Mouse (Mus musculus) intestine, embryonic 14.5 days (tissue): ENCODE measurements around the gene Gfy. TPM values are rescaled to one million over a fixed set of nuclear protein-coding genes. Genes with fewer than 3 reads are reported as not detected.
A peak's percentile ranks its signal among the peaks of the same experiment; 100 is the strongest.

Experiments used
- ATAC-seq: fragments of 200-750 bp; cut with Nextera tagmentation; replicated peaks from 2 replicates; pipeline ENCODE4 v1.8.0; 2017; ENCODE audit warnings: low read depth, moderate number of reproducible peaks, moderate TSS enrichment, moderate library complexity; ENCODE audit not compliant: low FRiP score, low TSS enrichment
- DNase-seq: peaks from one replicate; pipeline ENCODE4 v3.0.0-alpha.2; 2018; ENCODE audit warnings: low spot score
- H3K27ac ChIP-seq: fragments of 300-500 bp; sonication (generic); 2 replicates; pipeline ENCODE4 v1.5.1; 2014; ENCODE audit warnings: low read depth, mild to moderate bottlenecking, control low read depth
- H3K27me3 ChIP-seq: fragments of 300-500 bp; sonication (generic); replicated peaks from 2 replicates; pipeline ENCODE4 v1.6.1; 2014; ENCODE audit warnings: low read length, control low read depth; ENCODE audit not compliant: control insufficient read depth, insufficient read depth
- H3K36me3 ChIP-seq: fragments of 300-500 bp; sonication (generic); 2 replicates; pipeline ENCODE4 v1.6.1; 2014; ENCODE audit warnings: low read length, control low read depth; ENCODE audit not compliant: control insufficient read depth, insufficient read depth
- H3K4me1 ChIP-seq: fragments of 300-500 bp; sonication (generic); replicated peaks from 2 replicates; pipeline ENCODE4 v1.6.1; 2014; ENCODE audit warnings: low read length, control low read depth, mixed read lengths; ENCODE audit not compliant: control insufficient read depth, insufficient read depth
- H3K4me2 ChIP-seq: fragments of 300-500 bp; sonication (generic); 2 replicates; pipeline ENCODE4 v1.6.1; 2014; ENCODE audit warnings: low read length
- H3K4me3 ChIP-seq: fragments of 300-500 bp; sonication (generic); 2 replicates; pipeline ENCODE4 v1.5.1; 2014; ENCODE audit warnings: low read depth, low read length, control low read depth, mixed read lengths
- H3K9ac ChIP-seq: fragments of 300-500 bp; sonication (generic); 2 replicates; pipeline ENCODE4 v1.6.1; 2014; ENCODE audit warnings: mild to moderate bottlenecking, low read length
- H3K9me3 ChIP-seq: fragments of 300-500 bp; sonication (generic); 2 replicates; pipeline ENCODE4 v1.6.1; 2016; ENCODE audit warnings: low read length, control low read depth; ENCODE audit not compliant: control insufficient read depth
- WGBS: fragments of 180-500 bp; shearing (Covaris S2); extraction: QIAGEN DNeasy Blood & Tissue Kit; methylation state at CpG from one replicate; pipeline ENCODE4 v1.1.7; 2014; 5-methylcytosine and 5-hydroxymethylcytosine counted together
- polyA plus RNA-seq: library from polyadenylated mRNA; unstranded; fragments of >200 nt; fragmentation: Nextera tagmentation; extraction: Ambion mirVana; gene quantifications from 2 replicates; pipeline ENCODE4 v1.2.1, GENCODE M21; 2014

The Gfy gene
- polyA plus RNA-seq, 1 experiment from 2014 or later = not detected

- Histone ChIP-seq H3K9ac (no peak overlapping the region), H3K36me3 (peaks cover 13% of the 10 kb centered on the region), H3K27ac (no peak overlapping the region), H3K4me1 (peaks cover 16% of the 10 kb centered on the region), H3K9me3 (no peaks in the 10 kb centered on the region), H3K4me2 (no peak overlapping the region), H3K4me3 (no peak overlapping the region), H3K27me3 (peaks cover 28% of the 10 kb centered on the region)
- WGBS = 58% methylated on average over 5 of the region's 5 CpGs
- ATAC-seq (no peak), DNase-seq (no peak)
Measured at GRCm38 (mm10) chr7:45213708-45214107, 34.3 kb upstream of the Gfy start.

- H3K9me3 ChIP-seq = no peaks in the 10 kb centered on the region
- H3K9ac ChIP-seq = no peak overlapping the region
- no peak for ATAC-seq
- H3K36me3 ChIP-seq = 0 out of 2 replicates have a peak, but pooled peaks cover 2% of the 10 kb centered on the region
- H3K27me3 ChIP-seq = peaks cover 28% of the 10 kb centered on the region
- H3K4me2 ChIP-seq = no peak overlapping the region
- H3K4me1 ChIP-seq = peaks cover 8% of the 10 kb centered on the region
- no peak for DNase-seq
- H3K27ac ChIP-seq = no peak overlapping the region
- 67% methylated on average over 7 of the region's 7 CpGs for WGBS
- no peak overlapping the region for H3K4me3 ChIP-seq
Measured at GRCm38 (mm10) chr7:45212356-45212755, 33.0 kb upstream of the Gfy start.

GRCm38 (mm10) chr7:45211851-45212251 lies 32.5 kb upstream of the Gfy start, which contains the start of gene Dkkl1:
Gene Dkkl1 (minus strand): TSS chr7:45212147.
- H3K36me3 ChIP-seq = no peaks in the 10 kb centered on the region
- peak within 1 kb of the TSS; percentile 16; the same call in 1 of the 2 replicates for H3K4me3 ChIP-seq
- H3K4me1 ChIP-seq = peaks cover 3% of the 10 kb centered on the region
- no peak within 1 kb of the TSS for H3K9ac ChIP-seq
- no peak within 1 kb of the TSS for H3K27ac ChIP-seq
- peak within 1 kb of the TSS; percentile 34 for H3K4me2 ChIP-seq
- ATAC-seq = no peak; the same call in 1 of the 2 replicates
- WGBS = 5% methylated on average over 17 of the region's 17 CpGs
- H3K9me3 ChIP-seq = no peaks in the 10 kb centered on the region
- peaks cover 28% of the 10 kb centered on the region for H3K27me3 ChIP-seq
- peak; percentile 62 for DNase-seq

GRCm38 (mm10) chr7:45211070-45211469 lies 31.7 kb upstream of the Gfy start:
- Histone ChIP-seq H3K9ac (no peak overlapping the region), H3K4me3 (no peak overlapping the region), H3K9me3 (no peaks in the 10 kb centered on the region), H3K27me3 (peaks cover 28% of the 10 kb centered on the region), H3K4me2 (no peak overlapping the region), H3K27ac (no peak overlapping the region), H3K4me1 (peaks cover 3% of the 10 kb centered on the region; the same call in 1 of the 2 replicates), H3K36me3 (no peaks in the 10 kb centered on the region)
- ATAC-seq (no peak), DNase-seq (no peak)
- WGBS = 56% methylated on average over 10 of the region's 10 CpGs

GRCm38 (mm10) chr7:45208260-45208659 lies 28.9 kb upstream of the Gfy start:
- ATAC-seq = no peak
- no peak for DNase-seq
- WGBS = 72% methylated on average over 6 of the region's 6 CpGs
- no peaks in the 10 kb centered on the region for H3K9me3 ChIP-seq
- no peak overlapping the region for H3K4me3 ChIP-seq
- H3K36me3 ChIP-seq = no peaks in the 10 kb centered on the region
- 0 out of 2 replicates have a peak, but pooled peaks cover 3% of the 10 kb centered on the region for H3K4me1 ChIP-seq
- H3K27me3 ChIP-seq = peaks cover 28% of the 10 kb centered on the region
- H3K9ac ChIP-seq = no peak overlapping the region
- no peak overlapping the region for H3K4me2 ChIP-seq
- H3K27ac ChIP-seq = no peak overlapping the region

GRCm38 (mm10) chr7:45204380-45205143 lies 25.2 kb upstream of the Gfy start, which contains the start of gene Ccdc155:
Gene Ccdc155 (minus strand): TSS chr7:45204892.
- Histone ChIP-seq H3K4me3 (peak within 1 kb of the TSS; percentile 40), H3K36me3 (no peaks in the 10 kb centered on the region), H3K9ac (0 out of 2 replicates have a peak within 1 kb of the TSS, but pooled peaks have one; percentile 32), H3K9me3 (no peaks in the 10 kb centered on the region), H3K4me2 (peak within 1 kb of the TSS; percentile 52), H3K4me1 (no peaks in the 10 kb centered on the region), H3K27me3 (peaks cover 2% of the 10 kb centered on the region; the same call in 1 of the 2 replicates), H3K27ac (no peak within 1 kb of the TSS)
- DNase-seq (peak; percentile 88), ATAC-seq (peak; percentile 95)
- 9% methylated on average over 41 of the region's 44 CpGs for whole genome bisulfite sequencing

GRCm38 (mm10) chr7:45202654-45203053 lies 23.3 kb upstream of the Gfy start:
- DNase-seq (no peak), ATAC-seq (no peak)
- Histone ChIP-seq H3K4me2 (no peak overlapping the region), H3K27ac (peak overlapping the region; percentile 47; the same call in 1 of the 2 replicates), H3K9ac (no peak overlapping the region), H3K9me3 (no peaks in the 10 kb centered on the region), H3K4me1 (no peaks in the 10 kb centered on the region), H3K4me3 (no peak overlapping the region), H3K36me3 (no peaks in the 10 kb centered on the region), H3K27me3 (no peaks in the 10 kb centered on the region; the same call in 1 of the 2 replicates)
- 37% methylated on average over 10 of the region's 10 CpGs for WGBS

- no peak for ATAC-seq
- no peak overlapping the region for H3K4me3 ChIP-seq
- H3K9ac ChIP-seq = no peak overlapping the region
- no peak overlapping the region for H3K27ac ChIP-seq
- no peaks in the 10 kb centered on the region for H3K36me3 ChIP-seq
- H3K4me1 ChIP-seq = no peaks in the 10 kb centered on the region
- WGBS = 74% methylated on average over 11 of the region's 11 CpGs
- no peak for DNase-seq
- H3K4me2 ChIP-seq = no peak overlapping the region
- H3K27me3 ChIP-seq = no peaks in the 10 kb centered on the region; the same call in 1 of the 2 replicates
- H3K9me3 ChIP-seq = no peaks in the 10 kb centered on the region
Measured at GRCm38 (mm10) chr7:45198961-45199360, 19.6 kb upstream of the Gfy start.
